Mouse (Mus musculus): ENCODE measurements around the gene Olfml3. TPM values are rescaled to one million over a fixed set of nuclear protein-coding genes. Genes with fewer than 3 reads are reported as not detected.

Gene Olfml3
- polyA plus RNA-seq, 1 experiment, result 15.3 TPM

DNA sequence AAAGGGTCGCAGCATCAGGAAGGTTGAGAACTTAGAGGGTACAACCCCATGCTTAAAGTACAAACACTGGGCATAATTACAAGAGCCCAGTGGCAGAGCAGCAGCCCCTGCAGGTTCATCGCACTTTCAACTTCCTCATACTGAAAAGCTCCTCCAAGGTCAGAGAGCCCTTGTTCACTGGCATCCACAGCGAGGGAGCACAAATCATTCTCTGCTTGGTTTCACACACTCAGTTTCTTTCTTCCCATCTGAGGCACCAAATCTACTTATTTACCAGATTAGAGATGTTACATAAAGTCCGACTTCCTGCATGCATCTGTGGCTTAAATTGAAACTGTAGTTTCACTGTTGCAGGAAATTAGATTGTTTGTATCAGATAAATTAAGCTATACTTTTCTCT lies 35.0 kb upstream of the Olfml3 start:
- no peak for TF ChIP-seq REST (IDR thresholded peaks at IDR 0.05; ENCODE audit: insufficient read depth, insufficient read length)
- TF ChIP-seq POLR2A (IDR thresholded peaks at IDR 0.05; ENCODE audit: insufficient read length, low read depth), result no peak
- no peak for TF ChIP-seq MAX (IDR thresholded peaks at IDR 0.05; ENCODE audit: low read depth)
- TF ChIP-seq USF1 (IDR thresholded peaks at IDR 0.05; ENCODE audit: low read depth), result no peak
- no peak for TF ChIP-seq POLR2AphosphoS2 (IDR thresholded peaks at IDR 0.05; ENCODE audit: insufficient read length, low read depth)
- no peak for TF ChIP-seq TCF3 (IDR thresholded peaks at IDR 0.05; ENCODE audit: insufficient read length, low read depth)
- no peak for TF ChIP-seq MYOG (IDR thresholded peaks at IDR 0.05; ENCODE audit: control insufficient read depth in 1 of 3, insufficient read depth in 1 of 3, insufficient read length in 2 of 3, low read depth in 2 of 3)
- no peak for TF ChIP-seq CEBPB (IDR thresholded peaks at IDR 0.05; ENCODE audit: insufficient read depth, poor library complexity, severe bottlenecking)
- no peak for TF ChIP-seq MYOD1 (IDR thresholded peaks at IDR 0.05; ENCODE audit: control insufficient read depth in 1 of 3, insufficient read length in 2 of 3, low read depth in 2 of 3)
- no peak for TF ChIP-seq SRF (IDR thresholded peaks at IDR 0.05; ENCODE audit: control insufficient read depth, insufficient read length, low read depth)
- no peak for TF ChIP-seq E2F4 (IDR thresholded peaks at IDR 0.05; ENCODE audit: insufficient read depth)
- TF ChIP-seq TCF12 (IDR thresholded peaks at IDR 0.05; ENCODE audit: insufficient read depth, poor library complexity, severe bottlenecking), result no peak
- peaks cover 57% of the 10 kb centered on the region for H3K79me2 ChIP-seq (ENCODE audit: control insufficient read depth, insufficient read depth)
- H3K27me3 ChIP-seq (ENCODE audit: control insufficient read depth, insufficient read depth, insufficient read length), result no peaks in the 10 kb centered on the region
- peaks cover 52% of the 10 kb centered on the region for H3K36me3 ChIP-seq (ENCODE audit: control insufficient read depth, insufficient read depth)
- no peak overlapping the region for H3K4me2 ChIP-seq (ENCODE audit: low read depth)
- H3K4me3 ChIP-seq, result no peak overlapping the region
- H3ac ChIP-seq (ENCODE audit: control insufficient read depth, insufficient read length), result no peak overlapping the region

DNA sequence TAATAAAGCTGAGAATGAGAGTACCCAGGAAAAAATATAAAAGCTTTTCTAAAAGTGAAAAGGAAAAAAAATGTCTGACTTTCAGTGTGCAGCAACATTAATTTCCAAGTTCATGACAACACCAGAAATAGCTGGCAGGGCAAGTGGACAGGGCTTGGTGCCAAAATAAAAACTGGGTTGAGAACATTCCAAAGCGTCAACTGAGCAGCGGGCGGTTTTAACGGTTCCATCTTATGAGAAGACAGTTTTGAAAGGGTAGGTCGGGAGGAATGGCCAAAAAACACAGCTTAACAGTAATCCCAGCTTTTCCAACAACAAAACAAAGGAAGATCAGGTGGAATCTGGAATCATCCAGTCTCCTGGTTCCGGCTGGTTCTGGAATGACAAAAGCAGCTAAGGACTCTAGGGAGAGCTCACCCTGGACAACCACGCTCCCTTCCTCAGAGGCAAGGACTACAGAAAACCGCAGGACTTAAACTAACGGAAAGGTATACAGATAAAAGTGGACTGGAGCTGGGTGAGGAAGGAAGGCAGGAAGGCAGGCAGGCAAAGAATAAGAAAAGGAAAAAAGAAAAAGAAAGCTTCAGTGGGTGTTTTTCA lies 33.8 kb upstream of the Olfml3 start:
- TF ChIP-seq MAX (IDR thresholded peaks at IDR 0.05; ENCODE audit: low read depth) (no peak), MYOD1 (IDR thresholded peaks at IDR 0.05; ENCODE audit: control insufficient read depth in 1 of 3, insufficient read length in 2 of 3, low read depth in 2 of 3) (no peak), POLR2AphosphoS2 (IDR thresholded peaks at IDR 0.05; ENCODE audit: insufficient read length, low read depth) (no peak), E2F4 (IDR thresholded peaks at IDR 0.05; ENCODE audit: insufficient read depth) (no peak), SRF (IDR thresholded peaks at IDR 0.05; ENCODE audit: control insufficient read depth, insufficient read length, low read depth) (no peak), REST (IDR thresholded peaks at IDR 0.05; ENCODE audit: insufficient read depth, insufficient read length) (no peak), TCF12 (IDR thresholded peaks at IDR 0.05; ENCODE audit: insufficient read depth, poor library complexity, severe bottlenecking) (no peak), TCF3 (IDR thresholded peaks at IDR 0.05; ENCODE audit: insufficient read length, low read depth) (no peak), MYOG (IDR thresholded peaks at IDR 0.05; ENCODE audit: control insufficient read depth in 1 of 3, insufficient read depth in 1 of 3, insufficient read length in 2 of 3, low read depth in 2 of 3) (no peak), USF1 (IDR thresholded peaks at IDR 0.05; ENCODE audit: low read depth) (no peak), POLR2A (IDR thresholded peaks at IDR 0.05; ENCODE audit: insufficient read length, low read depth) (no peak)
- no peak overlapping the region for H3K4me2 ChIP-seq (ENCODE audit: low read depth)
- no peak overlapping the region for H3K4me3 ChIP-seq
- H3ac ChIP-seq (ENCODE audit: control insufficient read depth, insufficient read length), result no peak overlapping the region
- H3K27me3 ChIP-seq (ENCODE audit: control insufficient read depth, insufficient read depth, insufficient read length), result no peaks in the 10 kb centered on the region
- peaks cover 46% of the 10 kb centered on the region for H3K79me2 ChIP-seq (ENCODE audit: control insufficient read depth, insufficient read depth)
- peaks cover 39% of the 10 kb centered on the region for H3K36me3 ChIP-seq (ENCODE audit: control insufficient read depth, insufficient read depth)

DNA sequence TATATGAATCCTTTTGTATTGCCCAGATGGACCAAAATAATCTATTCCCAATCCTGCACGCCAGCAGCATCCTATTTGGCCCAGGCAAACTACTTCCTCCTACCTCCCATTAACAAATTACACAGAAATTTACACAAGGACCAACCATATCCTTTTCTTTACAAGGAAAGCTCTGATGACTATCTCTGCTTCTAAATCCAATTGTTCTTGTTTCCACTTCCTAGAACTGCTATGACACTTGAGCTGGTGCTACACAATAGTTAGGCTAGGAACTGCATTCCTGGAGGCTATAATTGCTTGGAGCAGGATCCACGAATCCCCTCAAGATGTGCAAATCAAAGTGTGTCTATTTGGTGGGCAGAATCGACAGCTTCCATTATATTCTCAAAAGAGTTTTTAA lies 29.0 kb upstream of the Olfml3 start:
- no peak for TF ChIP-seq USF1 (IDR thresholded peaks at IDR 0.05; ENCODE audit: low read depth)
- H3K36me3 ChIP-seq (ENCODE audit: control insufficient read depth, insufficient read depth), result peaks cover 43% of the 10 kb centered on the region
- H3K4me2 ChIP-seq (ENCODE audit: low read depth), result no peak overlapping the region
- peaks cover 10% of the 10 kb centered on the region for H3K79me2 ChIP-seq (ENCODE audit: control insufficient read depth, insufficient read depth)
- H3K4me3 ChIP-seq, result no peak overlapping the region
- H3K27me3 ChIP-seq (ENCODE audit: control insufficient read depth, insufficient read depth, insufficient read length), result no peaks in the 10 kb centered on the region
- H3ac ChIP-seq (ENCODE audit: control insufficient read depth, insufficient read length), result no peak overlapping the region

DNA sequence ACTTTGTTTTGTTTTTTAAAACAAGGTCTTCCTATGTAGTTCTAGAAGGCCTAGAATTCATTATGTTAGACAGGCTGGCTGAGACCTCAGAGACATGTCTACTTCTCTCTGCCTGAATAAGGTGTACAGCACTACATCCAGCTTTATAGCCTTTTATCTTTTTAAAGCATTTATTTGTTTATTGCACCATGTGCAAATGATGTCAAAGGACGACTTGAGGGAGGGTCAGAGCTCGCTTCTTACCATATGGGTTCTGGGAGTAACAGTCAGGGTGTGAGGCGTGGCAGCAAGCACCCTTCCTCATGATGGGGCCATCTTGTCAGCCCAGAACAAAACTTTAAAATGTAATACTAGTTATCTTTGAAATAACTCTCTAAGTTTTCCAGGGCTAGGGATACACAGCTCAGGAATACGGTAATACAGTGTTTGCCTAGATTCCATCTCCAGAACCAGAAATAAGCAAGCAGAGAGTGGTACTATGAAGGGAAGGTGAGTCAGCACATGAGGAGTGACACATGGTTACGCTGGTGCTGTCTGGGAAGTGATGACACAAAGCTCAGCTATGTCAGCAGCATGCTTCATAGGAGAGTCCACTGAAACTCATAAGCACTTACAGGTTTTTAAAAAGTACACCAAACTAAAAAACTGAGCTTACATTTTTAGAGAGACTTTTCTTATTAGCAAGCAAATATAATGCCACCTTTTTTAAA lies 21.6 kb upstream of the Olfml3 start:
- TF ChIP-seq MYOG (IDR thresholded peaks at IDR 0.05; ENCODE audit: control insufficient read depth in 1 of 3, insufficient read depth in 1 of 3, insufficient read length in 2 of 3, low read depth in 2 of 3) (no peak), TCF3 (IDR thresholded peaks at IDR 0.05; ENCODE audit: insufficient read length, low read depth) (no peak), CEBPB (IDR thresholded peaks at IDR 0.05; ENCODE audit: insufficient read depth, poor library complexity, severe bottlenecking) (peak; percentile 41; the same call in 1 of the 2 replicates), REST (IDR thresholded peaks at IDR 0.05; ENCODE audit: insufficient read depth, insufficient read length) (no peak), USF1 (IDR thresholded peaks at IDR 0.05; ENCODE audit: low read depth) (peak; percentile 6), E2F4 (IDR thresholded peaks at IDR 0.05; ENCODE audit: insufficient read depth) (no peak), MYOD1 (IDR thresholded peaks at IDR 0.05; ENCODE audit: control insufficient read depth in 1 of 3, insufficient read length in 2 of 3, low read depth in 2 of 3) (peak in 1 of 3 experiments; percentile 29), SRF (IDR thresholded peaks at IDR 0.05; ENCODE audit: control insufficient read depth, insufficient read length, low read depth) (no peak), MAX (IDR thresholded peaks at IDR 0.05; ENCODE audit: low read depth) (peak; percentile 58), POLR2AphosphoS2 (IDR thresholded peaks at IDR 0.05; ENCODE audit: insufficient read length, low read depth) (no peak), POLR2A (IDR thresholded peaks at IDR 0.05; ENCODE audit: insufficient read length, low read depth) (no peak), TCF12 (IDR thresholded peaks at IDR 0.05; ENCODE audit: insufficient read depth, poor library complexity, severe bottlenecking) (no peak)
- Histone ChIP-seq H3K27me3 (ENCODE audit: control insufficient read depth, insufficient read depth, insufficient read length) (no peaks in the 10 kb centered on the region), H3K4me3 (no peak overlapping the region), H3ac (ENCODE audit: control insufficient read depth, insufficient read length) (no peak overlapping the region), H3K4me2 (ENCODE audit: low read depth) (peak overlapping the region; percentile 24), H3K36me3 (ENCODE audit: control insufficient read depth, insufficient read depth) (peaks cover 41% of the 10 kb centered on the region), H3K79me2 (ENCODE audit: control insufficient read depth, insufficient read depth) (no peaks in the 10 kb centered on the region)
